Mouse (Mus musculus): Measurements from ENCODE around the gene Tmem198. TPM values are rescaled to one million over a fixed set of nuclear protein-coding genes. Genes with fewer than 3 reads are reported as not detected.

The Tmem198 gene
- polyA plus RNA-seq, 1 experiment, result 0.27 TPM

- TF ChIP-seq EP300 (IDR thresholded peaks at IDR 0.05; ENCODE audit: insufficient read depth, low read depth, low read length) (no peak), POLR2A (IDR thresholded peaks at IDR 0.05; ENCODE audit: insufficient read depth, low read length) (no peak), CTCF (IDR thresholded peaks at IDR 0.05; ENCODE audit: low read depth, low read length) (no peak)
- Histone ChIP-seq H3K27ac (ENCODE audit: insufficient read depth, low read length) (peak overlapping the region; percentile 41; the same call in 1 of the 2 replicates), H3K9ac (ENCODE audit: low read depth, poor library complexity, severe bottlenecking) (no peak overlapping the region), H3K36me3 (ENCODE audit: control insufficient read depth, insufficient read depth, low read length, poor library complexity, severe bottlenecking) (no peaks in the 10 kb centered on the region), H3K27me3 (ENCODE audit: control insufficient read depth, insufficient read depth, low read length, poor library complexity, severe bottlenecking) (no peaks in the 10 kb centered on the region), H3K4me1 (ENCODE audit: control insufficient read depth, insufficient read depth, low read length) (peaks cover 5% of the 10 kb centered on the region), H3K4me3 (ENCODE audit: low read depth, low read length) (no peak overlapping the region), H3K9me3 (replicated peaks; ENCODE audit: control insufficient read depth, insufficient read depth, low read length, poor library complexity, severe bottlenecking) (no peaks in the 10 kb centered on the region)
Observed at GRCm38 (mm10) chr1:75519576-75519975, 40.2 kb downstream of the Tmem198 start.

GRCm38 (mm10) chr1:75521321-75522031 is 42.1 kb downstream of the Tmem198 start, which contains the start of gene Stk11ip:
Gene Stk11ip, plus strand, starts transcription at chr1:75521529.
- TF ChIP-seq POLR2A (IDR thresholded peaks at IDR 0.05; ENCODE audit: insufficient read depth, low read length), result no peak
- no peak for TF ChIP-seq CTCF (IDR thresholded peaks at IDR 0.05; ENCODE audit: low read depth, low read length)
- TF ChIP-seq EP300 (IDR thresholded peaks at IDR 0.05; ENCODE audit: insufficient read depth, low read depth, low read length), result no peak
- Histone ChIP-seq H3K27ac (ENCODE audit: insufficient read depth, low read length) (peak within 1 kb of the TSS; percentile 95), H3K36me3 (ENCODE audit: control insufficient read depth, insufficient read depth, low read length, poor library complexity, severe bottlenecking) (no peaks in the 10 kb centered on the region), H3K9me3 (replicated peaks; ENCODE audit: control insufficient read depth, insufficient read depth, low read length, poor library complexity, severe bottlenecking) (no peaks in the 10 kb centered on the region), H3K4me3 (ENCODE audit: low read depth, low read length) (peak within 1 kb of the TSS; percentile 73), H3K4me1 (ENCODE audit: control insufficient read depth, insufficient read depth, low read length) (peaks cover 3% of the 10 kb centered on the region), H3K9ac (ENCODE audit: low read depth, poor library complexity, severe bottlenecking) (peak within 1 kb of the TSS; percentile 44), H3K27me3 (ENCODE audit: control insufficient read depth, insufficient read depth, low read length, poor library complexity, severe bottlenecking) (no peaks in the 10 kb centered on the region)

GRCm38 (mm10) chr1:75524679-75525078 is 45.3 kb downstream of the Tmem198 start:
- TF ChIP-seq EP300 (IDR thresholded peaks at IDR 0.05; ENCODE audit: insufficient read depth, low read depth, low read length), result no peak
- TF ChIP-seq POLR2A (IDR thresholded peaks at IDR 0.05; ENCODE audit: insufficient read depth, low read length), result no peak
- no peak for TF ChIP-seq CTCF (IDR thresholded peaks at IDR 0.05; ENCODE audit: low read depth, low read length)
- H3K4me1 ChIP-seq (ENCODE audit: control insufficient read depth, insufficient read depth, low read length), result no peaks in the 10 kb centered on the region
- H3K9ac ChIP-seq (ENCODE audit: low read depth, poor library complexity, severe bottlenecking), result no peak overlapping the region
- no peaks in the 10 kb centered on the region for H3K9me3 ChIP-seq (replicated peaks; ENCODE audit: control insufficient read depth, insufficient read depth, low read length, poor library complexity, severe bottlenecking)
- H3K36me3 ChIP-seq (ENCODE audit: control insufficient read depth, insufficient read depth, low read length, poor library complexity, severe bottlenecking), result no peaks in the 10 kb centered on the region
- H3K27me3 ChIP-seq (ENCODE audit: control insufficient read depth, insufficient read depth, low read length, poor library complexity, severe bottlenecking), result no peaks in the 10 kb centered on the region
- H3K4me3 ChIP-seq (ENCODE audit: low read depth, low read length), result no peak overlapping the region
- no peak overlapping the region for H3K27ac ChIP-seq (ENCODE audit: insufficient read depth, low read length)

- no peaks in the 10 kb centered on the region for H3K27me3 ChIP-seq (ENCODE audit: control insufficient read depth, insufficient read depth, low read length, poor library complexity, severe bottlenecking)
- H3K4me1 ChIP-seq (ENCODE audit: control insufficient read depth, insufficient read depth, low read length), result no peaks in the 10 kb centered on the region
- H3K9me3 ChIP-seq (replicated peaks; ENCODE audit: control insufficient read depth, insufficient read depth, low read length, poor library complexity, severe bottlenecking), result no peaks in the 10 kb centered on the region
- H3K27ac ChIP-seq (ENCODE audit: insufficient read depth, low read length), result no peak overlapping the region
- H3K4me3 ChIP-seq (ENCODE audit: low read depth, low read length), result no peak overlapping the region
- TF ChIP-seq CTCF (IDR thresholded peaks at IDR 0.05; ENCODE audit: low read depth, low read length) (no peak), POLR2A (IDR thresholded peaks at IDR 0.05; ENCODE audit: insufficient read depth, low read length) (no peak), EP300 (IDR thresholded peaks at IDR 0.05; ENCODE audit: insufficient read depth, low read depth, low read length) (no peak)
- no peaks in the 10 kb centered on the region for H3K36me3 ChIP-seq (ENCODE audit: control insufficient read depth, insufficient read depth, low read length, poor library complexity, severe bottlenecking)
- H3K9ac ChIP-seq (ENCODE audit: low read depth, poor library complexity, severe bottlenecking), result no peak overlapping the region
Observed at GRCm38 (mm10) chr1:75530546-75530945, 51.2 kb downstream of the Tmem198 start.

GRCm38 (mm10) chr1:75532280-75533172 is 53.2 kb downstream of the Tmem198 start:
- H3K9me3 ChIP-seq (replicated peaks; ENCODE audit: control insufficient read depth, insufficient read depth, low read length, poor library complexity, severe bottlenecking), result no peaks in the 10 kb centered on the region
- no peak overlapping the region for H3K9ac ChIP-seq (ENCODE audit: low read depth, poor library complexity, severe bottlenecking)
- no peak overlapping the region for H3K27ac ChIP-seq (ENCODE audit: insufficient read depth, low read length)
- TF ChIP-seq CTCF (IDR thresholded peaks at IDR 0.05; ENCODE audit: low read depth, low read length) (no peak), EP300 (IDR thresholded peaks at IDR 0.05; ENCODE audit: insufficient read depth, low read depth, low read length) (no peak), POLR2A (IDR thresholded peaks at IDR 0.05; ENCODE audit: insufficient read depth, low read length) (no peak)
- no peaks in the 10 kb centered on the region for H3K27me3 ChIP-seq (ENCODE audit: control insufficient read depth, insufficient read depth, low read length, poor library complexity, severe bottlenecking)
- H3K4me1 ChIP-seq (ENCODE audit: control insufficient read depth, insufficient read depth, low read length), result no peaks in the 10 kb centered on the region
- no peaks in the 10 kb centered on the region for H3K36me3 ChIP-seq (ENCODE audit: control insufficient read depth, insufficient read depth, low read length, poor library complexity, severe bottlenecking)
- no peak overlapping the region for H3K4me3 ChIP-seq (ENCODE audit: low read depth, low read length)
